Mouse (Mus musculus): Measurements from ENCODE around the gene Adamts18. TPM values are rescaled to one million over a fixed set of nuclear protein-coding genes. Genes with fewer than 3 reads are reported as not detected.

The Adamts18 gene
- total RNA-seq (2023), result not detected

GRCm38 (mm10) chr8:113848653-113849135 lies at the start of gene Adamts18:
Gene Adamts18, minus strand, starts transcription at chr8:113848738.

Other genes with a start within 250 kb of the Adamts18 start
- 10 to 100 TPM; 27.2 to 27.8 TPM for gene Mon1b, start 213.2 kb downstream of the Adamts18 start, total RNA-seq (2023)
- gene Syce1l, start 205.5 kb downstream of the Adamts18 start, total RNA-seq (2023), result under 1 TPM in 1 of 2 experiments, not detected in 1; 0.78 TPM

Measured in B cell, adult 67 days (primary cell).